Mouse (Mus musculus) ES-Bruce4 (cell line): ENCODE results near the gene B130006D01Rik.

Source experiments
- CTCF ChIP-seq: IDR thresholded peaks from one replicate; pipeline ENCODE4 v1.8.1; 2011; ENCODE audit warnings: low read depth, low read length
- EP300 ChIP-seq: IDR thresholded peaks from 2 replicates; pipeline ENCODE4 v1.6.1; 2011; ENCODE audit warnings: low read depth, low read length; ENCODE audit not compliant: insufficient read depth
- POLR2A ChIP-seq: IDR thresholded peaks from one replicate; pipeline ENCODE4 v1.8.1; 2011; ENCODE audit warnings: low read length; ENCODE audit not compliant: insufficient read depth

DNA sequence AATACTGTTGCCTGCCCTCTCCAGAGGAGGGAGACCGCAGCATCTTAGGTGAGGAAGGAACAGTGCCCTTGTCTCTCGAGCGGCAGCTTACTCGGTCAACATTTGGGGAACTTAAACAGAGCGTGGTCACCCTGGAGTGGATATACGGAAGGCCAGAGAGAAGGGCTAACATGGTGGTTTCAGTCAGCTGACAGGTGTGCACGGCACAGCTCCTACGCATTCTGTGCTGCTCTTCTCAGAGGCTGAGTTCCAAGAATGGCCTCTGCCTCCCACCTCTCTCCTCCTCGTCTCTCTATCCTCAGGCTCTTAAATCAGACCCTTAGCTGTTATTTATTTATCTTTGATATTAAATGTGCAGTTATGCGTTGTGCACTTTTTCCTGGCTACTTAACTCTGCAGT lies 41.9 kb downstream of the B130006D01Rik start:
- TF ChIP-seq CTCF (no peak), POLR2A (no peak), EP300 (no peak)
